Mouse (Mus musculus) spleen, adult 2 months (tissue): ENCODE results near the gene Rhcg.

ENCODE experiments used
- CTCF ChIP-seq: fragments of 200-500 bp; IDR thresholded peaks from 2 replicates; pipeline ENCODE4 v1.5.1; 2011; ENCODE audit warnings: mild to moderate bottlenecking, inconsistent platforms; ENCODE audit not compliant: insufficient read depth, insufficient read length, insufficient replicate concordance; ENCODE audit errors: extremely low read depth
- POLR2A ChIP-seq: fragments of 200-500 bp; IDR thresholded peaks from 2 replicates; pipeline ENCODE4 v1.6.1; 2011; ENCODE audit warnings: low read depth, low read length, inconsistent platforms

DNA sequence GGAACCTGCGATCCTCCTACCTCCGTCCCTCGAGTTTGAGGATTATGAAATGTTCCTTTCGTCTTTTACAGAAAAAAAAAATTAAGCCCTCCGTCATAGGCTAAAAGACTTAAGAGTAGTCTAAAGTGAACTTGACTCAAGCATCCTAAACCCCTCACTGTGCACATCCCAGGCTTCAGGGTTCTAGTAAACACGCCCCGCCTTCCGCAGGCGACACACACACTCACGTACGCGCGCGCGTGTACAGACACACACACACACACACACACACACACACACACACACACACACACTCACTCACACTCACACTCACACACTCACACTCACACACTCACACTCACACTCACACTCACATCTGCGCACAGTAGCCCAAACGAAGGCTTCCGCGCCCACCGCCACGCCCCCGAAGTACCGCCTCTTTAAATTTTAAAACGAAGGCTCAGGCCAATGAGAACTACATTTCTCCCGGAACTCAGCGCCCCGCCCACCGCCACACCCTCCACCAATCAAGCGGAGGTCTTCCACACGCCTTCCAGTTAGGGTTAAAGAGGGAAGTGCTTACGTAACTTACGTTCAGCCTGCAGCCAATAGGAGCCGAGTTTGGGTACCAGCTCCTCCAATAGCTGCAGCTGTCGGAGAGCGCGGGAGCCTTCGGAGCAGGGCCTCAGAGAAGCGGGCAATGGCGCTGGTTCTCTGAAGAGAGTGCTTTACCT, 42.3 kb upstream of the Rhcg start, which contains the start of gene Ticrr:
- TF ChIP-seq POLR2A (no peak), CTCF (no peak)
